Mouse (Mus musculus) intestine, postnatal 0 days (tissue): ENCODE measurements around the gene Cabin1. TPM values are rescaled to one million over a fixed set of nuclear protein-coding genes. Genes with fewer than 3 reads are reported as not detected.
A peak's percentile ranks its signal among the peaks of the same experiment; 100 is the strongest.

Experiments used
- ATAC-seq: fragments of 200-750 bp; cut with Nextera tagmentation; 2 replicates; pipeline ENCODE4 v1.8.0; 2017; ENCODE audit warnings: mild to moderate bottlenecking, moderate TSS enrichment, moderate library complexity
- H3K27ac ChIP-seq: fragments of 300-500 bp; sonication (generic); 2 replicates; pipeline ENCODE4 v1.5.1; 2014; ENCODE audit warnings: mild to moderate bottlenecking, low read depth, low read length, moderate library complexity
- H3K27me3 ChIP-seq: fragments of 300-500 bp; sonication (generic); replicated peaks from 2 replicates; pipeline ENCODE4 v1.6.1; 2014; ENCODE audit warnings: low read length, mixed read lengths; ENCODE audit not compliant: control insufficient read depth, insufficient read depth
- H3K36me3 ChIP-seq: fragments of 300-500 bp; sonication (generic); 2 replicates; pipeline ENCODE4 v1.6.1; 2014; ENCODE audit warnings: mild to moderate bottlenecking, moderate library complexity; ENCODE audit not compliant: control insufficient read depth, insufficient read depth
- H3K4me1 ChIP-seq: fragments of 300-500 bp; sonication (generic); replicated peaks from 2 replicates; pipeline ENCODE4 v1.6.1; 2014; ENCODE audit warnings: antibody characterized with exemption, low read length, mixed read lengths; ENCODE audit not compliant: control insufficient read depth, insufficient read depth
- H3K4me2 ChIP-seq: fragments of 300-500 bp; sonication (generic); replicated peaks from 2 replicates; pipeline ENCODE4 v1.6.1; 2014; ENCODE audit warnings: low read depth, mild to moderate bottlenecking, moderate library complexity
- H3K4me3 ChIP-seq: fragments of 300-500 bp; sonication (generic); 2 replicates; pipeline ENCODE4 v1.5.1; 2014; ENCODE audit warnings: low read depth, low read length
- H3K9ac ChIP-seq: fragments of 300-500 bp; sonication (generic); 2 replicates; pipeline ENCODE4 v1.6.1; 2014; ENCODE audit warnings: mild to moderate bottlenecking, low read depth, low read length
- H3K9me3 ChIP-seq: fragments of 300-500 bp; sonication (generic); 2 replicates; pipeline ENCODE4 v1.6.1; 2016; ENCODE audit warnings: mixed run types; ENCODE audit not compliant: control insufficient read depth
- CTCF ChIP-seq: sonication (generic); IDR thresholded peaks from 2 replicates; pipeline ENCODE4 v1.5.1; 2016; ENCODE audit warnings: low read depth, mild to moderate bottlenecking, control low read depth, antibody characterized with exemption, moderate library complexity
- WGBS: fragments of 180-500 bp; shearing (Covaris S2); extraction: QIAGEN DNeasy Blood & Tissue Kit; methylation state at CpG from one replicate; pipeline ENCODE4 v1.1.7; 2014; 5-methylcytosine and 5-hydroxymethylcytosine counted together
- polyA plus RNA-seq: library from polyadenylated mRNA; unstranded; fragments of >200 nt; fragmentation: Nextera tagmentation; extraction: Ambion mirVana; gene quantifications from 2 replicates; pipeline ENCODE4 v1.2.1, GENCODE M21; 2015

Cabin1 gene
- polyA plus RNA-seq, 1 experiment from 2014 or later, result 14.1 TPM

- H3K27me3 ChIP-seq, result no peaks in the 10 kb centered on the region
- WGBS, result under 1% methylated on average over 28 of the region's 28 CpGs
- peak; percentile 92 for ATAC-seq
- peak within 1 kb of the TSS; percentile 84 for H3K27ac ChIP-seq
- H3K36me3 ChIP-seq, result no peaks in the 10 kb centered on the region
- H3K4me2 ChIP-seq, result peak within 1 kb of the TSS; percentile 87
- peak within 1 kb of the TSS; percentile 59 for H3K9ac ChIP-seq
- H3K9me3 ChIP-seq, result no peaks in the 10 kb centered on the region
- H3K4me1 ChIP-seq, result 0 out of 2 replicates have a peak, but pooled peaks cover 4% of the 10 kb centered on the region
- peak within 1 kb of the TSS; percentile 60 for H3K4me3 ChIP-seq
- TF ChIP-seq CTCF, result no peak
These were observed 16.8 kb upstream of the Cabin1 start, which contains the start of the genes Gm20441 and Gstt3 for GRCm38 (mm10) chr10:75780769-75781578. Gene Gm20441 (minus strand): TSS chr10:75780954. Gene Gstt3 (minus strand): TSS chr10:75781414.

- Histone ChIP-seq H3K27me3 (no peaks in the 10 kb centered on the region), H3K36me3 (no peaks in the 10 kb centered on the region; the same call in 1 of the 2 replicates), H3K9ac (no peak overlapping the region), H3K4me3 (peak overlapping the region; percentile 60), H3K4me2 (peak overlapping the region; percentile 87), H3K9me3 (no peaks in the 10 kb centered on the region), H3K27ac (no peak overlapping the region), H3K4me1 (0 out of 2 replicates have a peak, but pooled peaks cover 4% of the 10 kb centered on the region)
- ATAC-seq, result peak; percentile 17; the same call in 1 of the 2 replicates
- WGBS, result 35% methylated on average over 15 of the region's 15 CpGs
- TF ChIP-seq CTCF, result no peak
These were observed 15.3 kb upstream of the Cabin1 start for GRCm38 (mm10) chr10:75779206-75780174.

- no peaks in the 10 kb centered on the region for H3K27me3 ChIP-seq
- 84% methylated on average over 2 of the region's 2 CpGs for WGBS
- H3K36me3 ChIP-seq, result no peaks in the 10 kb centered on the region; the same call in 1 of the 2 replicates
- H3K9me3 ChIP-seq, result no peaks in the 10 kb centered on the region
- no peak for TF ChIP-seq CTCF
- 0 out of 2 replicates have a peak, but pooled peaks cover 4% of the 10 kb centered on the region for H3K4me1 ChIP-seq
- H3K4me3 ChIP-seq, result no peak overlapping the region
- no peak overlapping the region for H3K4me2 ChIP-seq
- H3K9ac ChIP-seq, result no peak overlapping the region
- ATAC-seq, result no peak
- no peak overlapping the region for H3K27ac ChIP-seq
These were observed 13.7 kb upstream of the Cabin1 start for GRCm38 (mm10) chr10:75777885-75778284.

- H3K4me3 ChIP-seq, result no peak overlapping the region
- ATAC-seq, result no peak
- H3K36me3 ChIP-seq, result no peaks in the 10 kb centered on the region; the same call in 1 of the 2 replicates
- 92% methylated on average over 6 of the region's 6 CpGs for WGBS
- no peak overlapping the region for H3K9ac ChIP-seq
- no peaks in the 10 kb centered on the region for H3K27me3 ChIP-seq
- H3K27ac ChIP-seq, result no peak overlapping the region
- TF ChIP-seq CTCF, result no peak
- no peaks in the 10 kb centered on the region for H3K9me3 ChIP-seq
- H3K4me2 ChIP-seq, result no peak overlapping the region
- peaks cover 4% of the 10 kb centered on the region; the same call in 1 of the 2 replicates for H3K4me1 ChIP-seq
These were observed 12.4 kb upstream of the Cabin1 start for GRCm38 (mm10) chr10:75776562-75776961.

GRCm38 (mm10) chr10:75774587-75774986 is 10.4 kb upstream of the Cabin1 start:
- no peak overlapping the region for H3K27ac ChIP-seq
- WGBS, result 90% methylated on average over 9 of the region's 9 CpGs
- ATAC-seq, result no peak
- no peak overlapping the region for H3K4me3 ChIP-seq
- no peak for TF ChIP-seq CTCF
- H3K9me3 ChIP-seq, result no peaks in the 10 kb centered on the region
- no peaks in the 10 kb centered on the region for H3K27me3 ChIP-seq
- H3K4me1 ChIP-seq, result no peaks in the 10 kb centered on the region; the same call in 1 of the 2 replicates
- H3K4me2 ChIP-seq, result no peak overlapping the region
- H3K36me3 ChIP-seq, result no peaks in the 10 kb centered on the region; the same call in 1 of the 2 replicates
- no peak overlapping the region for H3K9ac ChIP-seq
